8 mouse cellular contexts compared by ENCODE assay signal in genomic region chrX:137049425-137050225, GRCm38 (mm10). TPM values are rescaled to one million over a fixed set of nuclear protein-coding genes. Genes with fewer than 3 reads are reported as not detected.
DNase-seq lines count a peak whose midpoint lies in the region; ATAC-seq lines count a peak whose summit lies in the region.

Gene Fam199x, plus strand, starts transcription at chrX:137049594.

- 17% methylated on average over 62 of the region's 62 CpGs for WGBS in hindbrain, embryonic 10.5 days

- no peaks in the 10 kb centered on the region; the same call in 1 of the 2 replicates for H3K4me1 ChIP-seq in hindbrain, embryonic 10.5 days (replicated peaks)

- H3K36me3 ChIP-seq in hindbrain, embryonic 10.5 days: no peaks in the 10 kb centered on the region

- peak within 1 kb of the TSS; percentile 89 for H3K27ac ChIP-seq in hindbrain, embryonic 10.5 days

- peak; percentile 83 for DNase-seq in Muller cell, postnatal 12 days (ENCODE audit: inconsistent ontology term)
- peak; percentile 78 for DNase-seq in cerebellum, adult 9-10 months
- DNase-seq in hindbrain, embryonic 10.5 days (ENCODE audit: low spot score): peak; percentile 71
- DNase-seq in layer of hippocampus, postnatal 25 days (ENCODE audit: extremely low spot score in 1 of 2, low spot score in 1 of 2): peak; percentile 41 to 42
- DNase-seq in lung, postnatal 36 days: peak; percentile 84
- DNase-seq in retina, embryonic 14.5 days (ENCODE audit: low spot score): peak; percentile 84
- peak; percentile 78 for DNase-seq in thymus, postnatal 4 days

- peaks cover 24% of the 10 kb centered on the region for H3K27me3 ChIP-seq in hindbrain, embryonic 10.5 days (ENCODE audit: insufficient read depth, poor library complexity, severe bottlenecking)

- no peaks in the 10 kb centered on the region; the same call in 1 of the 2 replicates for H3K9me3 ChIP-seq in hindbrain, embryonic 10.5 days

- peak; percentile 89 for ATAC-seq in frontal cortex, adult (ENCODE audit: low TSS enrichment)

- H3K4me3 ChIP-seq in hindbrain, embryonic 10.5 days: peak within 1 kb of the TSS; percentile 67

RNA-seq across cellular contexts. Expression of gene Fam199x, which starts in this region (rescaled TPM):
- 7.9 and 12.2 TPM in 2 replicates for polyA plus RNA-seq in hindbrain, embryonic 10.5 days (2016; fragmentation: Nextera tagmentation; extraction: Ambion mirVana)
- 1 to 10 TPM; 7.6 to 8.8 TPM for total RNA-seq in layer of hippocampus, postnatal 25 days (2021)

Comparison
In these comparisons a context has a peak if more than half of its experiments do, and no peak if none do; other contexts are left out.
1. Peak in every context shown above with its lines: DNase-seq, ATAC-seq, H3K4me3 ChIP-seq and H3K27ac ChIP-seq.